7 mouse cellular contexts compared by ENCODE assay signal in the genomic region with DNA sequence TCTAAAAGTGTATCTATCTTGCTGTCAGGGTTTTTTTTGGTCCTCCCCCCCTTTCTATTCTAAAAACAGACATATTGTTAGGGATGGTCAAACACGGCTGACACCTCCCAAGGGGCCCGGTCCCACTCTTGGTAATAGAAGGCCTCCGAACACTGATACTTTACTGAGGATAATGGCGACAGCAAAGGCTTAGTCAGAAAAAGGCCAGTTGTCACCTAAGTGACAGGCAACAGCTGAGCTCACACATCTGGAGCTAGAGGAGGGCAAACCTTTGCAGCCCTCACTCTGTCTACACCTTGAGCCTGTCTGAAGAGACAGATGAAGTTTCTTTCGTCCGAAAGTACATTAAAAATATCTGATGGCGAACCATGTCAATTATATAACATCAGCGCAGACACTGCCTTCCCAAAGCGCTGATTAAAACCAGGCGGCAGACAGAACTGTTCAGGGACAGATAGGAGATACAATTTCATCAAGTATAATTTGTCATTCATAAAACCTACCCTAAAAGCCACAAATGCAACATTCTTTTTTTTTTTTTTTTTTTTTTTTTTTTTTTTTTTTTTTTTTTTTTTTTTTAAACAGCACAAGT. TPM values are rescaled to one million over a fixed set of nuclear protein-coding genes. Genes with fewer than 3 reads are reported as not detected.
DNase-seq lines count a peak whose midpoint lies in the region; ATAC-seq and TF ChIP-seq lines count a peak whose summit lies in the region.

No protein-coding gene starts in this region.

- DNase-seq in lung, postnatal 0 days (ENCODE audit: low spot score) = peak; percentile 24
- DNase-seq in lung, postnatal 14 days = no peak
- peak; percentile 37 for DNase-seq in neural tube, embryonic 11.5 days (ENCODE audit: low spot score)
- no peak for DNase-seq in urinary bladder, postnatal 36 days (ENCODE audit: low spot score in 2 of 2)

- peak overlapping the region; percentile 75; the same call in 1 of the 2 replicates for H3K9ac ChIP-seq in lung, postnatal 0 days (replicated peaks; ENCODE audit: low read depth)
- no peak overlapping the region for H3K9ac ChIP-seq in forebrain, embryonic 12.5 days
- peak overlapping the region; percentile 94; the same call in 1 of the 2 replicates for H3K9ac ChIP-seq in intestine, postnatal 0 days (ENCODE audit: low read depth, low read length)
- H3K9ac ChIP-seq in neural tube, embryonic 11.5 days (ENCODE audit: low read length) = no peak overlapping the region; the same call in none of the 2 replicates

- peak overlapping the region; percentile 95 for H3K4me2 ChIP-seq in lung, postnatal 0 days (replicated peaks; ENCODE audit: low read depth, low read length)
- H3K4me2 ChIP-seq in forebrain, embryonic 12.5 days = peak overlapping the region; percentile 97
- H3K4me2 ChIP-seq in intestine, postnatal 0 days (replicated peaks; ENCODE audit: low read depth) = peak overlapping the region; percentile 92
- peak overlapping the region; percentile 91 for H3K4me2 ChIP-seq in neural tube, embryonic 11.5 days (ENCODE audit: low read depth)

- 8% methylated on average over 10 of the region's 10 CpGs for WGBS in lung, postnatal 0 days
- WGBS in forebrain, embryonic 12.5 days = 36% methylated on average over 10 of the region's 10 CpGs
- WGBS in intestine, postnatal 0 days = 18% methylated on average over 10 of the region's 10 CpGs
- 17% methylated on average over 10 of the region's 10 CpGs for WGBS in neural tube, embryonic 11.5 days

- TF ChIP-seq EP300 in lung, postnatal 0 days (IDR thresholded peaks at IDR 0.05) = no peak

- peak overlapping the region; percentile 86 for H3K4me3 ChIP-seq in lung, postnatal 0 days (ENCODE audit: low read depth, low read length)
- peak overlapping the region; percentile 85 for H3K4me3 ChIP-seq in forebrain, embryonic 12.5 days (replicated peaks)
- H3K4me3 ChIP-seq in intestine, postnatal 0 days (ENCODE audit: low read depth, low read length) = peak overlapping the region; percentile 89
- peak overlapping the region; percentile 81 for H3K4me3 ChIP-seq in neural tube, embryonic 11.5 days (ENCODE audit: low read depth, low read length)

- TF ChIP-seq CTCF in lung, postnatal 0 days (IDR thresholded peaks at IDR 0.05) = no peak
- no peak for TF ChIP-seq CTCF in intestine, postnatal 0 days (IDR thresholded peaks at IDR 0.05; ENCODE audit: low read depth)

- H3K27ac ChIP-seq in lung, postnatal 0 days (ENCODE audit: low read length) = peak overlapping the region; percentile 38; the same call in 1 of the 2 replicates
- H3K27ac ChIP-seq in forebrain, embryonic 12.5 days = no peak overlapping the region
- peak overlapping the region; percentile 1; the same call in 1 of the 2 replicates for H3K27ac ChIP-seq in intestine, postnatal 0 days (ENCODE audit: low read depth, low read length)
- no peak overlapping the region; the same call in 1 of the 2 replicates for H3K27ac ChIP-seq in neural tube, embryonic 11.5 days (ENCODE audit: low read depth, low read length)

- no peaks in the 10 kb centered on the region for H3K36me3 ChIP-seq in lung, postnatal 0 days (ENCODE audit: insufficient read depth, low read length)
- H3K36me3 ChIP-seq in forebrain, embryonic 12.5 days (replicated peaks) = no peaks in the 10 kb centered on the region
- H3K36me3 ChIP-seq in intestine, postnatal 0 days (ENCODE audit: control insufficient read depth, insufficient read depth) = no peaks in the 10 kb centered on the region
- H3K36me3 ChIP-seq in neural tube, embryonic 11.5 days (ENCODE audit: control insufficient read depth, insufficient read depth, low read length) = no peaks in the 10 kb centered on the region

- ATAC-seq in lung, postnatal 0 days = no peak
- no peak for ATAC-seq in forebrain, embryonic 12.5 days (ENCODE audit: low FRiP score)
- no peak for ATAC-seq in intestine, postnatal 0 days
- ATAC-seq in neural tube, embryonic 11.5 days (ENCODE audit: insufficient read depth, low FRiP score, low TSS enrichment) = no peak
- no peak for ATAC-seq in cerebellum, adult (ENCODE audit: insufficient number of reproducible peaks, low FRiP score, low TSS enrichment)

- H3K9me3 ChIP-seq in lung, postnatal 0 days (ENCODE audit: low read length) = no peaks in the 10 kb centered on the region
- H3K9me3 ChIP-seq in forebrain, embryonic 12.5 days = no peaks in the 10 kb centered on the region
- no peaks in the 10 kb centered on the region for H3K9me3 ChIP-seq in intestine, postnatal 0 days (ENCODE audit: control insufficient read depth)
- H3K9me3 ChIP-seq in neural tube, embryonic 11.5 days (ENCODE audit: control insufficient read depth, low read length) = no peaks in the 10 kb centered on the region

- H3K27me3 ChIP-seq in lung, postnatal 0 days (replicated peaks; ENCODE audit: insufficient read depth, low read length) = no peaks in the 10 kb centered on the region
- 0 out of 2 replicates have a peak, but pooled peaks cover 15% of the 10 kb centered on the region for H3K27me3 ChIP-seq in forebrain, embryonic 12.5 days
- no peaks in the 10 kb centered on the region for H3K27me3 ChIP-seq in intestine, postnatal 0 days (replicated peaks; ENCODE audit: control insufficient read depth, insufficient read depth, low read length)
- H3K27me3 ChIP-seq in neural tube, embryonic 11.5 days (ENCODE audit: control insufficient read depth, insufficient read depth, low read length) = no peaks in the 10 kb centered on the region

- 0 out of 2 replicates have a peak, but pooled peaks cover 4% of the 10 kb centered on the region for H3K4me1 ChIP-seq in lung, postnatal 0 days (ENCODE audit: insufficient read depth, low read depth, low read length)
- H3K4me1 ChIP-seq in forebrain, embryonic 12.5 days = peaks cover 37% of the 10 kb centered on the region
- 0 out of 2 replicates have a peak, but pooled peaks cover 10% of the 10 kb centered on the region for H3K4me1 ChIP-seq in intestine, postnatal 0 days (replicated peaks; ENCODE audit: control insufficient read depth, insufficient read depth, low read length)
- peaks cover 11% of the 10 kb centered on the region; the same call in 1 of the 2 replicates for H3K4me1 ChIP-seq in neural tube, embryonic 11.5 days (ENCODE audit: control insufficient read depth, insufficient read depth, low read length)

RNA-seq across cellular contexts. Expression of a gene that starts 1.3 kb away (rescaled TPM):
- 26.1 and 26.8 TPM in 2 replicates for polyA plus RNA-seq in lung, postnatal 0 days (2015; fragmentation: Nextera tagmentation; extraction: Ambion mirVana)
- polyA plus RNA-seq in forebrain, embryonic 12.5 days (2016; fragmentation: Nextera tagmentation; extraction: Ambion mirVana) = 9.0 and 11.0 TPM in 2 replicates
- polyA plus RNA-seq in intestine, postnatal 0 days (2015; fragmentation: Nextera tagmentation; extraction: Ambion mirVana) = 6.3 and 6.5 TPM in 2 replicates
- polyA plus RNA-seq in neural tube, embryonic 11.5 days (2014; fragmentation: Nextera tagmentation; extraction: Ambion mirVana) = 19.9 and 21.8 TPM in 2 replicates

Comparison
In these comparisons a context has a peak if more than half of its experiments do, and no peak if none do; other contexts are left out.
1. DNase-seq: peak in lung, postnatal 0 days (single experiment) and neural tube, embryonic 11.5 days (single experiment); none in lung, postnatal 14 days (single experiment) and urinary bladder, postnatal 36 days (0 of 2).
2. H3K27ac ChIP-seq: peak in lung, postnatal 0 days (single experiment) and intestine, postnatal 0 days (single experiment); none in forebrain, embryonic 12.5 days (single experiment) and neural tube, embryonic 11.5 days (single experiment).
3. H3K9ac ChIP-seq: peak in lung, postnatal 0 days (single experiment) and intestine, postnatal 0 days (single experiment); none in forebrain, embryonic 12.5 days (single experiment) and neural tube, embryonic 11.5 days (single experiment).
4. Peak in every context shown above with its lines, with median percentiles within 50 percentile points of each other: H3K4me2 ChIP-seq and H3K4me3 ChIP-seq.